Mouse (Mus musculus): ENCODE data around the gene Hoxa9. TPM values are rescaled to one million over a fixed set of nuclear protein-coding genes. Genes with fewer than 3 reads are reported as not detected.

The Hoxa9 gene
- polyA plus RNA-seq, 1 experiment from 2014 or later, result 0.06 TPM

- H3K4me3 ChIP-seq (ENCODE audit: low read length), result no peak overlapping the region
- no peak for ATAC-seq (ENCODE audit: low read depth)
- H3K4me2 ChIP-seq (ENCODE audit: low read depth, low read length), result no peak overlapping the region
- peaks cover 82% of the 10 kb centered on the region for H3K27me3 ChIP-seq (ENCODE audit: control insufficient read depth, insufficient read depth, low read depth, low read length)
- H3K4me1 ChIP-seq (replicated peaks; ENCODE audit: control insufficient read depth, insufficient read depth, low read length), result peaks cover 12% of the 10 kb centered on the region
- no peak overlapping the region for H3K9ac ChIP-seq (ENCODE audit: low read length)
- H3K27ac ChIP-seq (ENCODE audit: low read length), result no peak overlapping the region
- no peaks in the 10 kb centered on the region for H3K9me3 ChIP-seq (ENCODE audit: control insufficient read depth, low read length)
- whole genome bisulfite sequencing, result 29% methylated on average over 5 of the region's 5 CpGs
- H3K36me3 ChIP-seq (ENCODE audit: control insufficient read depth, insufficient read depth, low read length), result no peaks in the 10 kb centered on the region
Measured at GRCm38 (mm10) chr6:52214271-52214670, 16.6 kb downstream of the Hoxa9 start.

GRCm38 (mm10) chr6:52213119-52213986 is 17.5 kb downstream of the Hoxa9 start, which contains the start of the genes Hoxa3 and Gm28308:
TSS of gene Hoxa3 (minus strand) at chr6:52213336.
TSS of gene Gm28308 (minus strand) at chr6:52213339.
- H3K9ac ChIP-seq (ENCODE audit: low read length), result peak within 1 kb of the TSS; percentile 60
- H3K27ac ChIP-seq (ENCODE audit: low read length), result peak within 1 kb of the TSS; percentile 45
- H3K36me3 ChIP-seq (ENCODE audit: control insufficient read depth, insufficient read depth, low read length), result no peaks in the 10 kb centered on the region
- ATAC-seq (ENCODE audit: low read depth), result peak; percentile 38
- WGBS, result 9% methylated on average over 38 of the region's 38 CpGs
- H3K4me2 ChIP-seq (ENCODE audit: low read depth, low read length), result peak within 1 kb of the TSS; percentile 65
- H3K4me1 ChIP-seq (replicated peaks; ENCODE audit: control insufficient read depth, insufficient read depth, low read length), result peaks cover 12% of the 10 kb centered on the region
- no peaks in the 10 kb centered on the region for H3K9me3 ChIP-seq (ENCODE audit: control insufficient read depth, low read length)
- H3K27me3 ChIP-seq (ENCODE audit: control insufficient read depth, insufficient read depth, low read depth, low read length), result peaks cover 78% of the 10 kb centered on the region
- H3K4me3 ChIP-seq (ENCODE audit: low read length), result peak within 1 kb of the TSS; percentile 44

GRCm38 (mm10) chr6:52212556-52213118 is 18.3 kb downstream of the Hoxa9 start:
- peaks cover 75% of the 10 kb centered on the region for H3K27me3 ChIP-seq (ENCODE audit: control insufficient read depth, insufficient read depth, low read depth, low read length)
- H3K27ac ChIP-seq (ENCODE audit: low read length), result peak overlapping the region; percentile 28
- H3K4me2 ChIP-seq (ENCODE audit: low read depth, low read length), result peak overlapping the region; percentile 65
- H3K36me3 ChIP-seq (ENCODE audit: control insufficient read depth, insufficient read depth, low read length), result no peaks in the 10 kb centered on the region
- peaks cover 11% of the 10 kb centered on the region for H3K4me1 ChIP-seq (replicated peaks; ENCODE audit: control insufficient read depth, insufficient read depth, low read length)
- H3K4me3 ChIP-seq (ENCODE audit: low read length), result peak overlapping the region; percentile 44
- ATAC-seq (ENCODE audit: low read depth), result peak; percentile 7; the same call in 1 of the 2 replicates
- WGBS, result 6% methylated on average over 22 of the region's 22 CpGs
- peak overlapping the region; percentile 60 for H3K9ac ChIP-seq (ENCODE audit: low read length)
- H3K9me3 ChIP-seq (ENCODE audit: control insufficient read depth, low read length), result no peaks in the 10 kb centered on the region

DNA sequence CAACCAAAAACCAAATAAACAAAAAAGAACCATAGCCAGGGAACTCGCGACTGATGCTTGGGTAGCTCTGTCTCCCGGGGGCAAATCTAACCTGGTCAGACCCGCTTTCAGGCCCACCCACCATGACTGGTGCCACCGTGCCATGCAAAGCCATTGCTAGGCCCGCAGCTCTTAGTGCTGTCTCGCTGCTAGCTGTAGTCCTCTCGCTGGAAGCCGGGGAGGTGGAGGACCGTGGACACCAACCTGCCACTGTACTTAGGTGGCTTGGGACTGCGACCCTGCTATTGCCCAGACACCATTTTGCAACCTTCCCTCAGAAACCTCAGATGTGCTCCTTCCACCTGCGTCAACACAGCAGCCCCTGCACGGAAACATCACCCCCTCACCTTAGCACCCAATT is 18.9 kb downstream of the Hoxa9 start:
- no peaks in the 10 kb centered on the region for H3K9me3 ChIP-seq (ENCODE audit: control insufficient read depth, low read length)
- H3K36me3 ChIP-seq (ENCODE audit: control insufficient read depth, insufficient read depth, low read length), result no peaks in the 10 kb centered on the region
- ATAC-seq (ENCODE audit: low read depth), result no peak
- peaks cover 5% of the 10 kb centered on the region for H3K4me1 ChIP-seq (replicated peaks; ENCODE audit: control insufficient read depth, insufficient read depth, low read length)
- H3K27me3 ChIP-seq (ENCODE audit: control insufficient read depth, insufficient read depth, low read depth, low read length), result peaks cover 76% of the 10 kb centered on the region
- H3K4me2 ChIP-seq (ENCODE audit: low read depth, low read length), result peak overlapping the region; percentile 65
- peak overlapping the region; percentile 60 for H3K9ac ChIP-seq (ENCODE audit: low read length)
- peak overlapping the region; percentile 44 for H3K4me3 ChIP-seq (ENCODE audit: low read length)
- peak overlapping the region; percentile 28; the same call in 1 of the 2 replicates for H3K27ac ChIP-seq (ENCODE audit: low read length)
- WGBS, result 5% methylated on average over 13 of the region's 13 CpGs

DNA sequence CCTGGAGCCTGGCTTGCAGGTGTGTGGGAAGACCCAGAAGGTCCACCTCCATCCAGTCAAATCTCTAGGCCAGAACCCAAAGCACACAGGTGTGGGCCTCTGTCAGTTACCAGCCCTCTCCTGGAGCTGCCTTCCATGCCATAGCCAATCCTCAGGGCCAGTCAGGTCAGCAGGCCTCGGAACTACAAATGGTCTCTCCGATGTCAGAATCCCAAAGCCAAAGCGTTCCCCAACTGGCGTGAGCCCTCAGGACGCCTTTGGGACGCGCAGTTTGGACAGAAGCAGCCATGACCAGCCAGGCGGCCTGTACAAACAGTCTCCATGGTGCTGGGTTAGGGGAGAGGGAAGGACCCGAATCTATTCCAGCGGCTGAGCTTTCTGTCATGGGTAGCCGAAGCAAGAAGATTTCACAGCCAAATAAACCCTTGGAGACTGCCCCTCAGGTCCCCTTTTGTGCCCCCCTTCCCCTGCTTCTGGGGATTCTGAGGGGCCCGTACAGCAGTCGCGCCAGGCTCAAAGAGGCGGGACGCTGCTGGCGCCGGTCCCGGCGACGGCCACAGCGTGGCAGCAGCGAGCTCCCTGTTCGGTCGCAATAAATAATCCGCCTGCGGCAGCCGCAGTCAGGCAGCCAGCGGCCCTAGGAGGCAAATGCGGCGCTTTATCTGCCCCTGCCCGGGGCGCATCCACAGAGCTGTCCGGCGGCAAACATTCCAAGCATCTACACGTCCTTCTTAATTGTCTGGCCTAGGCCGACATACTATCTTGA is 19.5 kb downstream of the Hoxa9 start:
- Histone ChIP-seq H3K9ac (ENCODE audit: low read length) (peak overlapping the region; percentile 62), H3K4me3 (ENCODE audit: low read length) (peak overlapping the region; percentile 44), H3K4me2 (ENCODE audit: low read depth, low read length) (peak overlapping the region; percentile 65), H3K36me3 (ENCODE audit: control insufficient read depth, insufficient read depth, low read length) (no peaks in the 10 kb centered on the region), H3K27ac (ENCODE audit: low read length) (peak overlapping the region; percentile 12; the same call in 1 of the 2 replicates), H3K27me3 (ENCODE audit: control insufficient read depth, insufficient read depth, low read depth, low read length) (peaks cover 75% of the 10 kb centered on the region), H3K9me3 (ENCODE audit: control insufficient read depth, low read length) (no peaks in the 10 kb centered on the region), H3K4me1 (replicated peaks; ENCODE audit: control insufficient read depth, insufficient read depth, low read length) (peaks cover 2% of the 10 kb centered on the region; the same call in 1 of the 2 replicates)
- WGBS, result under 1% methylated on average over 37 of the region's 37 CpGs
- ATAC-seq (ENCODE audit: low read depth), result peak; percentile 61

- Histone ChIP-seq H3K9ac (ENCODE audit: low read length) (peak overlapping the region; percentile 4; the same call in 1 of the 2 replicates), H3K4me2 (ENCODE audit: low read depth, low read length) (peak overlapping the region; percentile 62), H3K9me3 (ENCODE audit: control insufficient read depth, low read length) (no peaks in the 10 kb centered on the region), H3K36me3 (ENCODE audit: control insufficient read depth, insufficient read depth, low read length) (no peaks in the 10 kb centered on the region), H3K27me3 (ENCODE audit: control insufficient read depth, insufficient read depth, low read depth, low read length) (peaks cover 64% of the 10 kb centered on the region), H3K4me1 (replicated peaks; ENCODE audit: control insufficient read depth, insufficient read depth, low read length) (no peaks in the 10 kb centered on the region; the same call in 1 of the 2 replicates), H3K27ac (ENCODE audit: low read length) (no peak overlapping the region), H3K4me3 (ENCODE audit: low read length) (peak overlapping the region; percentile 47)
- WGBS, result 37% methylated on average over 12 of the region's 12 CpGs
- ATAC-seq (ENCODE audit: low read depth), result no peak
Measured at GRCm38 (mm10) chr6:52209685-52210046, 21.2 kb downstream of the Hoxa9 start.

GRCm38 (mm10) chr6:52208868-52209684 is 21.8 kb downstream of the Hoxa9 start:
- peak overlapping the region; percentile 62 for H3K4me2 ChIP-seq (ENCODE audit: low read depth, low read length)
- H3K27ac ChIP-seq (ENCODE audit: low read length), result peak overlapping the region; percentile 59
- no peak for ATAC-seq (ENCODE audit: low read depth)
- H3K9ac ChIP-seq (ENCODE audit: low read length), result peak overlapping the region; percentile 66
- H3K4me3 ChIP-seq (ENCODE audit: low read length), result peak overlapping the region; percentile 47
- WGBS, result 20% methylated on average over 18 of the region's 18 CpGs
- no peaks in the 10 kb centered on the region for H3K36me3 ChIP-seq (ENCODE audit: control insufficient read depth, insufficient read depth, low read length)
- peaks cover 65% of the 10 kb centered on the region for H3K27me3 ChIP-seq (ENCODE audit: control insufficient read depth, insufficient read depth, low read depth, low read length)
- H3K4me1 ChIP-seq (replicated peaks; ENCODE audit: control insufficient read depth, insufficient read depth, low read length), result no peaks in the 10 kb centered on the region; the same call in 1 of the 2 replicates
- no peaks in the 10 kb centered on the region for H3K9me3 ChIP-seq (ENCODE audit: control insufficient read depth, low read length)

DNA sequence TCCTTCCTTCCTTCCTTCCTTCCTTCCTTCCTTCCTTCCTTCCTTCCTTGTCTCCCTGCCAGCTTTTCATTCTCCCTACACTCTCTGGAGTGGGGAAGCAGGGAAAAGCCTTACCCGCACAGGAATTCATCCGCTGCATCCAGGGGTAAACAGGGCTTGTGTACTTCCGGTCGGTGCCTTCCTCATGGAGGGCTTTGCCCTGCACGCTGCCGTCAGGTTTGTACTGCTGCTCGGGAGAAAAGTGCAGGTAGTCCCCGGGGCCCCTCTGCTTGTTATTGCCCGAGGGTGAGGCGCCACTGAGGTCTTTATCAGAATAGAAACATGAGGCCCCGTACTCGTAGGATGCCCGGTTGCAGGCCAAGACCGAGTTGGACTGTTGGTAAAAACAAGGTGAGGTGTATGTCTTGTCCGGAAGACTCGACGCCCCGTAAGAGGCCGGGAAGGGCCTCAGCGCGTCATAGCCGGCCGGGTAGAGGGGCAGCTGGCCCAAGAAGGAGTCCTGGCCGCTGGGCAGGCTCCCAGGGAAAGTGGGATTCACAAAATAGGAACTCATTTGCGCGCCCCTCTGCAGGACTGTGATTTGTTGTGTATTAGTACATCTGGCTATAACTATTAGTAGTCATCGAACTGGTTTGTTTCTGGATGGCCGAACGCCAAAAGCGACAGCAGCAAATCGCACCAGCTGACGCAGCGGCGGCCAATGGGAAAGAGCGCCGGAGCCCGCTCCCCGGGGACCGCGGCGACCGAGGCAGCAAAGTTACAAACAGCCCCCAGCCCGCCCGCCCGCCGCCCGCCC is 22.6 kb downstream of the Hoxa9 start, which contains the start of gene Hoxa6:
Hoxa6 (minus strand) TSS at position 651 of the 796 bp plus-strand sequence.
- Histone ChIP-seq H3K4me3 (ENCODE audit: low read length) (peak within 1 kb of the TSS; percentile 47), H3K9me3 (ENCODE audit: control insufficient read depth, low read length) (no peaks in the 10 kb centered on the region), H3K27me3 (ENCODE audit: control insufficient read depth, insufficient read depth, low read depth, low read length) (peaks cover 62% of the 10 kb centered on the region), H3K36me3 (ENCODE audit: control insufficient read depth, insufficient read depth, low read length) (no peaks in the 10 kb centered on the region), H3K4me2 (ENCODE audit: low read depth, low read length) (peak within 1 kb of the TSS; percentile 73), H3K4me1 (replicated peaks; ENCODE audit: control insufficient read depth, insufficient read depth, low read length) (no peaks in the 10 kb centered on the region; the same call in 1 of the 2 replicates), H3K9ac (ENCODE audit: low read length) (peak within 1 kb of the TSS; percentile 66), H3K27ac (ENCODE audit: low read length) (peak within 1 kb of the TSS; percentile 82)
- WGBS, result 3% methylated on average over 47 of the region's 47 CpGs
- ATAC-seq (ENCODE audit: low read depth), result 0 out of 2 replicates have a peak, but pooled peaks have one; percentile 3
